Mouse (Mus musculus) heart, postnatal 36 days (tissue): Measurements from ENCODE around the gene Lysmd2. TPM values are rescaled to one million over a fixed set of nuclear protein-coding genes. Genes with fewer than 3 reads are reported as not detected.

Experiments used
- total RNA-seq, 2 experiments: library from RNA; stranded (reverse); gene quantifications; 2 replicates each; pipeline ENCODE4 v1.2.3; 2021

Gene Lysmd2
- total RNA-seq, 2 experiments from 2014 or later = 7.6 to 10.0 TPM

Other genes with a start within 250 kb of the Lysmd2 start
- gene Mapk6, start 215.7 kb upstream of the Lysmd2 start, total RNA-seq = 10 to 100 TPM; 24.8 to 29.1 TPM
- 10 to 100 TPM; 11.3 to 15.0 TPM for gene Leo1, start 184.2 kb upstream of the Lysmd2 start, total RNA-seq
- gene Tmod3, start 66.1 kb upstream of the Lysmd2 start, total RNA-seq = 10 to 100 TPM; 65.4 to 68.9 TPM
- gene Tmod2, start 14.4 kb upstream of the Lysmd2 start, total RNA-seq = 1 to 10 TPM; 3.8 to 4.8 TPM
- under 1 TPM in 1 of 2 experiments, not detected in 1; 0.64 TPM for gene Scg3, start 58.3 kb downstream of the Lysmd2 start, total RNA-seq
- under 1 TPM; 0.67 to 0.79 TPM for gene Bmp5, start 149.6 kb downstream of the Lysmd2 start, total RNA-seq